Mouse (Mus musculus) mesoderm, embryonic 11.5 days (tissue): Measurements from ENCODE around the gene Melk.
A peak's percentile ranks its signal among the peaks of the same experiment; 100 is the strongest.

Experiments
- DNase-seq: peaks from one replicate; pipeline ENCODE4 v3.0.0-alpha.2; 2012; ENCODE audit warnings: low read depth, low spot score

The Melk gene

GRCm38 (mm10) chr4:44327976-44328375 lies 27.3 kb downstream of the Melk start:
- DNase-seq: no peak

GRCm38 (mm10) chr4:44335006-44335405 lies 34.3 kb downstream of the Melk start:
- DNase-seq: no peak

GRCm38 (mm10) chr4:44361670-44362069 lies 61.0 kb downstream of the Melk start:
- no peak for DNase-seq

DNA sequence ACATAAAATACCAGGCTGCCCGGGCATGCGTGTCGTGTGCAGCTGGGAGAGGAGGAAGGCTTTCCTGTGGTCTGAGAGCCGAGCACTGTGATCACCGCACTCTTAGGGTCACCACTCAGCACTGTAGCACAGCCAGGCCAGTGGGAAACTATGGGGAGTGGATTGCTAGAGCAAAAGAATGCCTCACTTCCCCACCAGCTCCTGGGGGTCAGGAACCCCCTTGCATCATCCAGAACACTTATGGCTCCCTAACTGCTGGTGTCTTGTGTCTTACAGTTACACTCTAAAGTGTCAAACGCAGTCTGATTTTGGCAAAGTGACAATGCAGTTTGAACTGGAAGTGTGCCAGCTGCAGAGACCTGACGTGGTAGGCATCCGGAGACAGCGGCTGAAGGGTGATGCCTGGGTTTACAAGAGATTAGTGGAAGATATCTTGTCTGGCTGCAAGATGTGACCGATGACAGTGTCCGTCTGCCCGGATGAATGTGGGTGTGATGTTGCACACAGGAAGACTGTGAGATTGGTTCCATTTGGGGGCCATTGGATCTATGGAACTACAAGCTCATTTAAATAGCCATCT lies 62.8 kb downstream of the Melk start:
- DNase-seq: no peak

GRCm38 (mm10) chr4:44392231-44393216 lies 91.8 kb downstream of the Melk start:
- peak; percentile 10 for DNase-seq

GRCm38 (mm10) chr4:44402607-44403006 lies 101.9 kb downstream of the Melk start:
- DNase-seq: peak; percentile 59

DNA sequence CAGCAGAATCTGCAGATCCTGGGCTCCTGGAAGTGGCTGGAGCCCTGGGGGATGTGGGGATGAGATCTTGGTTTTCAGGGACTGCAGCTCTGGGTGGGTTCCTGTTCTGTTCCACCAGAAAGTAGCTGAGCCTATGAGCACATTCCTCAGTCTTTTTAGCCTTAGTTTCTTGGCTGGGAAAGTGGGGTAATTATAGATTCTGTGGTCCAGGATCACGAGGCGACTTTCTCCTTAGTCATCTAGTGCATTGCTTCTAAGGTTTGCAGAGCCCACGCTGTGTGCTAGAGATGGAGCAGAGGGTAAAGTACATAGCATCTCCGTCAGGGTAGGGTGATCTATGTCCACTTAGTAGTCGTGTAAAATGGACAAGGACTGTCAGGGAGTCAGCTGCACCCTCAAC lies 103.8 kb downstream of the Melk start:
- DNase-seq: no peak
